Mouse (Mus musculus): ENCODE measurements around the gene Sp7. TPM values are rescaled to one million over a fixed set of nuclear protein-coding genes. Genes with fewer than 3 reads are reported as not detected.

The Sp7 gene
- total and polyA plus RNA-seq, 3 experiments = not detected

- no peak overlapping the region for H3K27ac ChIP-seq (ENCODE audit: control insufficient read depth, low read depth, low read length)
- peaks cover 2 to 4% of the 10 kb centered on the region in 2 experiments; a peak in 3 of 4 replicates for H3K4me1 ChIP-seq (ENCODE audit: control insufficient read depth in 1 of 2, insufficient read depth in 2 of 2, low read length in 2 of 2)
- no peak overlapping the region for H3K4me3 ChIP-seq (ENCODE audit: control insufficient read depth in 1 of 2, insufficient read depth in 1 of 2, low read depth in 2 of 2, low read length in 2 of 2)
- no peaks in the 10 kb centered on the region for H3K27me3 ChIP-seq (ENCODE audit: control insufficient read depth in 1 of 2, insufficient read depth in 2 of 2, low read length in 2 of 2)
- H3K79me2 ChIP-seq (ENCODE audit: control insufficient read depth, insufficient read depth, low read length, poor library complexity) = no peaks in the 10 kb centered on the region
- DNase-seq (ENCODE audit: low read depth, low spot score) = peak; percentile 67
- H3K36me3 ChIP-seq (ENCODE audit: control insufficient read depth in 1 of 2, insufficient read depth in 2 of 2, low read length in 2 of 2) = peaks cover 0 to 5% of the 10 kb centered on the region in 2 experiments; a peak in 2 of 4 replicates
- no peak overlapping the region for H3K9ac ChIP-seq (ENCODE audit: control insufficient read depth, low read depth, low read length, poor library complexity, severe bottlenecking)
- H3K9me3 ChIP-seq (replicated peaks; ENCODE audit: insufficient read depth, low read length) = no peaks in the 10 kb centered on the region
- TF ChIP-seq GATA1 (IDR thresholded peaks at IDR 0.05; ENCODE audit: low read depth, low read length) (peak; percentile 93), USF2 (IDR thresholded peaks at IDR 0.05; ENCODE audit: borderline replicate concordance in 1 of 2, insufficient read depth in 1 of 2, low read depth in 1 of 2, low read length in 2 of 2) (no peak), POLR2A (IDR thresholded peaks at IDR 0.05; ENCODE audit: control insufficient read depth in 1 of 2, insufficient read depth in 1 of 2, low read depth in 1 of 2, low read length in 2 of 2, poor library complexity in 1 of 2) (no peak), ZMIZ1 (IDR thresholded peaks at IDR 0.05; ENCODE audit: low read depth, low read length) (no peak), RCOR1 (IDR thresholded peaks at IDR 0.05; ENCODE audit: low read depth, low read length) (peak; percentile 100), NELFE (IDR thresholded peaks at IDR 0.05; ENCODE audit: low read depth, low read length) (no peak), ZNF384 (IDR thresholded peaks at IDR 0.05; ENCODE audit: low read depth, low read length) (peak; percentile 78), CHD1 (IDR thresholded peaks at IDR 0.05; ENCODE audit: low read depth, low read length) (no peak), CHD2 (IDR thresholded peaks at IDR 0.05; ENCODE audit: low read length) (no peak), ETS1 (IDR thresholded peaks at IDR 0.05; ENCODE audit: low read depth, low read length) (peak; percentile 50; the same call in 1 of the 2 replicates), MYB (IDR thresholded peaks at IDR 0.05; ENCODE audit: low read depth, low read length) (no peak), CTCF (IDR thresholded peaks at IDR 0.05 in 2 of 3, conservative IDR thresholded peaks at IDR 0.05 in 1 of 3; ENCODE audit: control insufficient read depth in 1 of 3, insufficient read depth in 1 of 3, low read depth in 2 of 3, low read length in 3 of 3, poor library complexity in 1 of 3, severe bottlenecking in 1 of 3) (no peak), TBP (IDR thresholded peaks at IDR 0.05; ENCODE audit: low read depth, low read length) (no peak), MXI1 (IDR thresholded peaks at IDR 0.05; ENCODE audit: low read depth, low read length) (no peak), KAT2A (conservative IDR thresholded peaks at IDR 0.05; ENCODE audit: low read depth, low read length) (no peak), ELF1 (IDR thresholded peaks at IDR 0.05; ENCODE audit: low read depth, low read length) (no peak), ZKSCAN1 (IDR thresholded peaks at IDR 0.05; ENCODE audit: low read depth, low read length) (no peak), HCFC1 (IDR thresholded peaks at IDR 0.05; ENCODE audit: low read depth, low read length) (no peak), GABPA (IDR thresholded peaks at IDR 0.05; ENCODE audit: low read depth, low read length) (no peak), NRF1 (IDR thresholded peaks at IDR 0.05; ENCODE audit: insufficient read depth, low read depth, low read length, poor library complexity, severe bottlenecking) (no peak), TCF12 (IDR thresholded peaks at IDR 0.05; ENCODE audit: low read depth, low read length) (peak; percentile 69), JUND (IDR thresholded peaks at IDR 0.05; ENCODE audit: low read depth, low read length) (no peak), SIN3A (IDR thresholded peaks at IDR 0.05; ENCODE audit: low read length) (peak; percentile 36; the same call in 1 of the 2 replicates), SMC3 (IDR thresholded peaks at IDR 0.05; ENCODE audit: low read depth, low read length) (no peak), POLR2AphosphoS5 (IDR thresholded peaks at IDR 0.05; ENCODE audit: borderline replicate concordance, low read depth, low read length) (no peak), UBTF (IDR thresholded peaks at IDR 0.05; ENCODE audit: borderline replicate concordance, insufficient read depth, low read depth, low read length) (no peak), POLR2AphosphoS2 (IDR thresholded peaks at IDR 0.05; ENCODE audit: low read length) (no peak), TAL1 (IDR thresholded peaks at IDR 0.05; ENCODE audit: low read length) (peak; percentile 23; the same call in 1 of the 2 replicates), E2F4 (IDR thresholded peaks at IDR 0.05; ENCODE audit: borderline replicate concordance, low read depth, low read length) (no peak), EP300 (IDR thresholded peaks at IDR 0.05; ENCODE audit: low read depth in 1 of 2, low read length in 2 of 2) (peak; percentile 74 to 84), MAZ (IDR thresholded peaks at IDR 0.05; ENCODE audit: low read depth, low read length) (peak; percentile 77; the same call in 1 of the 2 replicates), USF1 (IDR thresholded peaks at IDR 0.05; ENCODE audit: low read depth, low read length) (no peak), RAD21 (IDR thresholded peaks at IDR 0.05; ENCODE audit: low read depth, low read length) (no peak), MAFK (IDR thresholded peaks at IDR 0.05; ENCODE audit: borderline replicate concordance, low read depth, low read length) (peak; percentile 64; the same call in 1 of the 2 replicates), BHLHE40 (IDR thresholded peaks at IDR 0.05; ENCODE audit: borderline replicate concordance, low read depth, low read length) (0 out of 2 replicates have a peak, but pooled peaks have one; percentile 46), ZC3H11A (IDR thresholded peaks at IDR 0.05; ENCODE audit: low read depth, low read length) (no peak), MYC (IDR thresholded peaks at IDR 0.05; ENCODE audit: low read depth, low read length) (peak; percentile 60; the same call in 1 of the 2 replicates), MAX (IDR thresholded peaks at IDR 0.05; ENCODE audit: low read length) (no peak)
These were observed 16.7 kb upstream of the Sp7 start for GRCm38 (mm10) chr15:102383671-102384070.

Data from MEL (cell line).